Mouse (Mus musculus) left cerebral cortex, adult 9 months (tissue): ENCODE measurements around the gene Atp1b1.

ENCODE experiments used
- DNase-seq, 2 experiments: peaks; one replicate each; pipeline ENCODE4 v3.0.0; 2022; ENCODE audit warnings: low spot score in 2 of 2

Atp1b1 gene

DNA sequence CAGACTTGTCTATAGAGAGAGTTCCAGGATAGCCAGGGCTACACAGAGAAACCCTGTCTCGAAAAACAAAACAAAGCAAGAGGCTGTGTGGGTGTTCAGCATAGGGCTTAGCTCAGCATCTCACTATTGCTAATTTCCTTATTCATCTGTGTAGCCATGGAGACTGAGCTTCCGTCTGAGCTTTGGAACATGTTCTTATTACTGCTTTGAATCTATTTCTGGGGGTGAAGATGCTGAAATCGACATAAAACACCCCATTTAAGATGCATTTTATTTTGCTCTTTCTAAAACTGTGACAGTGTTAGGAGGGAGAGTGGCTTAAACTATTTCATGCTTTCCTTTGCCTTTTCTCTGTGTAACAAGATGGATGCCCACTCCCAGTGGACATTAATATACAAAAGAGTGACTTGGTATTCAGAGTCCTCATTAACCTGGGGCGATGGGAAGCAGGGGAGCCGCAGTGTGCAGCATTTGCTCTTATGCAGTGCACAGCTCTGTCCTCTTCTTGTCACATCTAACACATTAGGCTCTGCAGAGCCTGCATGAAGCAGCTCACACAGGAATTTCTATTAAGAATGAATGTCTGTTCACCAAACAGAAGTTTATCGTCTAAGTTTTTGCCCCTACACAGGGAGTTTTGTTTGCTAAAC is 62.9 kb downstream of the Atp1b1 start:
- peak; percentile 52 to 71 for DNase-seq

DNA sequence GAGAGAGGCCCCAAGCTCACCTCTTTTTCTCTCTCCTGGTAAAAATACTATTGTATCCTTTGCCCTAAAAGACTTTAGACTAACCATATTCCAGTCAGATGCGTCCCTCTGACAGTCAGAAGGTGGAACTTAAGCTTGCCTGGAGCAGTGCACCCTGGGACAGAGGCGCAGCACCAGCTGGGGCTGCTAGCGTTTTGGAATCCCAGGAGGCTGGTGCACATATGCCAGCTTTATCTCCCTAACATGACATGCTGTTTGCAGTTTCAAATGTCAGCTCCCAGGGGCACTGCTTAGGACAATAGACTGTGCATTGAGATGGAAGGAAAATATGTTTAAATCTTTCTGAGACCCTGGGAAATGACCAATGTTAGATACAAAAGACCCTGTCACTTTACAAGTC is 66.0 kb downstream of the Atp1b1 start:
- DNase-seq = no peak

DNA sequence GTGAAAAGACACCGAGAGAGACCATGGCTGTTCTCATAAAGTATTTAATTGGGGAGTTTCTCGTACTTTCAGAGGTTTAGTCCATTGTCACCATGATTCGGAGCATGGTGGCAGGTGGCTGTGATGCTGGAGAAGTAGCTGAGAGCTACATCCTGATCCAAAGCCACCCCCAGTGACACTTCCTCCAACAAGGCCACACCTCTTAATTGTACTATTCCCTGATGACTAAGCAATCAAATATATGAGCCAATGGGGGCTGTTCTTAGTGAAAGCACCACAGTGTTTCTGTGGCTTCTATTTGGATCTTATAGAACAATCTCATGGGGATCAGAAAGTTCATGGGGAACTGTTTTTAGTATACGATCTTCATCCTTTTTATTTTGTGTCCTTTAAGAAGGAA is 68.4 kb downstream of the Atp1b1 start:
- DNase-seq = no peak
